Mouse (Mus musculus): ENCODE measurements around the gene Sgsm2.

GRCm38 (mm10) chr11:74907850-74908249 lies 11.0 kb upstream of the Sgsm2 start:
- TF ChIP-seq CTCF (conservative IDR thresholded peaks at IDR 0.05; ENCODE audit: low read length) (no peak), POU5F1 (IDR thresholded peaks at IDR 0.05; ENCODE audit: borderline replicate concordance, low read length) (no peak), NANOG (IDR thresholded peaks at IDR 0.05; ENCODE audit: borderline replicate concordance, low read length) (no peak)
